Mouse (Mus musculus) midbrain, embryonic 11.5 days (tissue): ENCODE results near the gene Flrt1. TPM values are rescaled to one million over a fixed set of nuclear protein-coding genes. Genes with fewer than 3 reads are reported as not detected.

Source experiments
- ATAC-seq: fragments of 200-750 bp; cut with Nextera tagmentation; 2 replicates; pipeline ENCODE4 v1.8.0; 2017; ENCODE audit warnings: moderate TSS enrichment, moderate library complexity; ENCODE audit not compliant: low FRiP score
- DNase-seq: peaks from one replicate; pipeline ENCODE4 v3.0.0; 2015; ENCODE audit warnings: low spot score; ENCODE audit errors: missing footprints
- H3K27ac ChIP-seq: fragments of 300-500 bp; sonication (generic); 2 replicates; pipeline ENCODE4 v1.5.1; 2014; ENCODE audit warnings: low read depth, low read length
- H3K27me3 ChIP-seq: fragments of 300-500 bp; sonication (generic); 2 replicates; pipeline ENCODE4 v1.6.1; 2014; ENCODE audit warnings: mild to moderate bottlenecking, low read length, moderate library complexity, mixed read lengths; ENCODE audit not compliant: control insufficient read depth, insufficient read depth
- H3K36me3 ChIP-seq: fragments of 300-500 bp; sonication (generic); 2 replicates; pipeline ENCODE4 v1.6.1; 2014; ENCODE audit warnings: mild to moderate bottlenecking, low read length, moderate library complexity, mixed read lengths; ENCODE audit not compliant: control insufficient read depth, insufficient read depth
- H3K4me1 ChIP-seq: fragments of 300-500 bp; sonication (generic); 2 replicates; pipeline ENCODE4 v1.6.1; 2014; ENCODE audit warnings: low read length; ENCODE audit not compliant: control insufficient read depth, insufficient read depth
- H3K4me2 ChIP-seq: fragments of 300-500 bp; sonication (generic); 2 replicates; pipeline ENCODE4 v1.6.1; 2014; ENCODE audit warnings: mild to moderate bottlenecking, moderate library complexity
- H3K4me3 ChIP-seq: fragments of 300-500 bp; sonication (generic); 2 replicates; pipeline ENCODE4 v1.5.1; 2014; ENCODE audit warnings: low read depth, low read length
- H3K9ac ChIP-seq: fragments of 300-500 bp; sonication (generic); 2 replicates; pipeline ENCODE4 v1.6.1; 2014; ENCODE audit warnings: low read length
- H3K9me3 ChIP-seq: fragments of 300-500 bp; sonication (generic); 2 replicates; pipeline ENCODE4 v1.6.1; 2016; ENCODE audit warnings: low read length; ENCODE audit not compliant: control insufficient read depth
- WGBS: fragments of 180-500 bp; shearing (Covaris S2); extraction: QIAGEN DNeasy Blood & Tissue Kit; methylation state at CpG from one replicate; pipeline ENCODE4 v1.1.7; 2014; 5-methylcytosine and 5-hydroxymethylcytosine counted together
- polyA plus RNA-seq: library from polyadenylated mRNA; unstranded; fragments of >200 nt; fragmentation: Nextera tagmentation; extraction: Ambion mirVana; gene quantifications from 2 replicates; pipeline ENCODE4 v1.2.1, GENCODE M21; 2014

Gene Flrt1
- polyA plus RNA-seq, 1 experiment from 2014 or later = 8.2 TPM

GRCm38 (mm10) chr19:7066034-7066827, 39.3 kb downstream of the Flrt1 start:
- Histone ChIP-seq H3K4me2 (no peak overlapping the region), H3K27ac (no peak overlapping the region), H3K9ac (peak overlapping the region; percentile 51), H3K27me3 (peaks cover 17% of the 10 kb centered on the region; the same call in 1 of the 2 replicates), H3K9me3 (no peaks in the 10 kb centered on the region), H3K36me3 (no peaks in the 10 kb centered on the region), H3K4me3 (no peak overlapping the region), H3K4me1 (peaks cover 53% of the 10 kb centered on the region)
- no peak for ATAC-seq
- 40% methylated on average over 15 of the region's 15 CpGs for WGBS
- no peak for DNase-seq

GRCm38 (mm10) chr19:7064571-7064970, 41.0 kb downstream of the Flrt1 start:
- DNase-seq (peak; percentile 99), ATAC-seq (peak; percentile 69)
- Histone ChIP-seq H3K27ac (no peak overlapping the region), H3K4me2 (no peak overlapping the region), H3K27me3 (peaks cover 17% of the 10 kb centered on the region; the same call in 1 of the 2 replicates), H3K4me3 (no peak overlapping the region), H3K4me1 (peaks cover 37% of the 10 kb centered on the region), H3K9ac (no peak overlapping the region), H3K9me3 (no peaks in the 10 kb centered on the region), H3K36me3 (no peaks in the 10 kb centered on the region)
- WGBS = 2% methylated on average over 3 of the region's 3 CpGs

GRCm38 (mm10) chr19:7062916-7063315, 42.6 kb downstream of the Flrt1 start:
- no peak overlapping the region for H3K27ac ChIP-seq
- no peak for ATAC-seq
- H3K36me3 ChIP-seq = no peaks in the 10 kb centered on the region
- no peak overlapping the region for H3K9ac ChIP-seq
- peaks cover 16% of the 10 kb centered on the region; the same call in 1 of the 2 replicates for H3K27me3 ChIP-seq
- H3K4me1 ChIP-seq = peaks cover 26% of the 10 kb centered on the region
- H3K9me3 ChIP-seq = no peaks in the 10 kb centered on the region
- H3K4me3 ChIP-seq = no peak overlapping the region
- 94% methylated on average over 8 of the region's 8 CpGs for WGBS
- DNase-seq = no peak
- no peak overlapping the region for H3K4me2 ChIP-seq

GRCm38 (mm10) chr19:7062110-7062509, 43.4 kb downstream of the Flrt1 start:
- no peak for DNase-seq
- ATAC-seq = no peak
- H3K9me3 ChIP-seq = no peaks in the 10 kb centered on the region
- no peak overlapping the region for H3K27ac ChIP-seq
- no peak overlapping the region for H3K9ac ChIP-seq
- no peaks in the 10 kb centered on the region for H3K36me3 ChIP-seq
- H3K4me1 ChIP-seq = peaks cover 25% of the 10 kb centered on the region
- peaks cover 14% of the 10 kb centered on the region; the same call in 1 of the 2 replicates for H3K27me3 ChIP-seq
- no peak overlapping the region for H3K4me2 ChIP-seq
- no peak overlapping the region for H3K4me3 ChIP-seq
- 94% methylated on average over 5 of the region's 5 CpGs for WGBS

- Histone ChIP-seq H3K4me1 (peaks cover 15% of the 10 kb centered on the region), H3K36me3 (no peaks in the 10 kb centered on the region), H3K4me3 (no peak overlapping the region), H3K9me3 (no peaks in the 10 kb centered on the region), H3K4me2 (peak overlapping the region; percentile 100), H3K27me3 (peaks cover 6% of the 10 kb centered on the region), H3K9ac (peak overlapping the region; percentile 32; the same call in 1 of the 2 replicates), H3K27ac (no peak overlapping the region)
- 50% methylated on average over 6 of the region's 6 CpGs for WGBS
- ATAC-seq (no peak), DNase-seq (no peak)
Observed at GRCm38 (mm10) chr19:7058541-7058940, 47.0 kb downstream of the Flrt1 start.

GRCm38 (mm10) chr19:7057722-7058207, 47.8 kb downstream of the Flrt1 start:
- Histone ChIP-seq H3K36me3 (no peaks in the 10 kb centered on the region), H3K4me3 (peak overlapping the region; percentile 59), H3K9ac (peak overlapping the region; percentile 32; the same call in 1 of the 2 replicates), H3K27me3 (peaks cover 6% of the 10 kb centered on the region), H3K27ac (no peak overlapping the region), H3K4me1 (peaks cover 15% of the 10 kb centered on the region), H3K4me2 (peak overlapping the region; percentile 100), H3K9me3 (no peaks in the 10 kb centered on the region)
- ATAC-seq (peak; percentile 88), DNase-seq (peak; percentile 98)
- under 1% methylated on average over 15 of the region's 15 CpGs for WGBS

- peak overlapping the region; percentile 59 for H3K4me3 ChIP-seq
- no peaks in the 10 kb centered on the region for H3K9me3 ChIP-seq
- peaks cover 15% of the 10 kb centered on the region for H3K4me1 ChIP-seq
- peak overlapping the region; percentile 67 for H3K9ac ChIP-seq
- no peaks in the 10 kb centered on the region for H3K36me3 ChIP-seq
- WGBS = 4% methylated on average over 16 of the region's 16 CpGs
- H3K4me2 ChIP-seq = peak overlapping the region; percentile 100
- DNase-seq = peak; percentile 86
- H3K27ac ChIP-seq = no peak overlapping the region
- peaks cover 6% of the 10 kb centered on the region for H3K27me3 ChIP-seq
- ATAC-seq = peak; percentile 35
Observed at GRCm38 (mm10) chr19:7057126-7057721, 48.3 kb downstream of the Flrt1 start.

GRCm38 (mm10) chr19:7056248-7057087, 49.1 kb downstream of the Flrt1 start, which contains the start of gene Macrod1:
TSS of gene Macrod1 (plus strand) at chr19:7056810.
- ATAC-seq (peak; percentile 82), DNase-seq (peak; percentile 98)
- Histone ChIP-seq H3K4me3 (peak within 1 kb of the TSS; percentile 59), H3K4me2 (peak within 1 kb of the TSS; percentile 100), H3K27me3 (peaks cover 6% of the 10 kb centered on the region), H3K9me3 (no peaks in the 10 kb centered on the region), H3K27ac (no peak within 1 kb of the TSS), H3K9ac (peak within 1 kb of the TSS; percentile 67), H3K36me3 (no peaks in the 10 kb centered on the region), H3K4me1 (peaks cover 15% of the 10 kb centered on the region)
- 2% methylated on average over 72 of the region's 72 CpGs for WGBS
